Mouse (Mus musculus): Measurements from ENCODE around the gene Foxo1.

DNA sequence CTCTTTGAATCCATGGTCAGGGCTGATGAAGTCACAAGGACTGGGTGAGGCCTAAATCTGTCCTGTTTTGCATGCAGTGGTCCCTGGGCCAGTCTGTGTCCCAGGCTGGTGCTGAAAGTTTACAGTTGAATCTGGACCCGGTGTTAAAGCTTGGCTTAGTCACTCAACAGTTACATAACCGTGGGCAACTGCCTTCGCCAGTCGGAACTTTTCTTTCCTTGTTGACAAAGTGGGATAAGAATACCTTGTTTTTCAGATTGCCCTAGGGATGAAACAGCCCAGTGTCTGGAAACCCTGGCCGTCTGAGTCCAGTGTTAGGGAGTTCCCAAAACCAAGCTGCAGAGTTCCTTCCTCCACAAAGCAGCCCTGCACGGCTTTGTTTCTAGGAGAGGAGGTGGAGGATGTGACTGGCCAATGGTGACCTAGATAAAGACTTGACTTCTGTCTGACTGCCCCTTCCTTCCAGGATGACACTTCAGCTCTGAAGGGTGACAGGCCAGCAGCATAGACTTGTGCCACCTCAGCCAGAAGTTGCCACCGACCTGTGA is 101.8 kb downstream of the Foxo1 start:
- no peak for TF ChIP-seq CTCF (IDR thresholded peaks at IDR 0.05; ENCODE audit: low read depth)
- no peak for TF ChIP-seq EP300 (IDR thresholded peaks at IDR 0.05; ENCODE audit: low read depth)

All from liver, postnatal 0 days (tissue).